Mouse (Mus musculus): ENCODE data around the gene Ric8a.
"Not testable (repeated sequence)": the region's sequence is repeated elsewhere in the genome, so short reads cannot be mapped to it uniquely, and the experiment has no call there.

Ric8a gene

DNA sequence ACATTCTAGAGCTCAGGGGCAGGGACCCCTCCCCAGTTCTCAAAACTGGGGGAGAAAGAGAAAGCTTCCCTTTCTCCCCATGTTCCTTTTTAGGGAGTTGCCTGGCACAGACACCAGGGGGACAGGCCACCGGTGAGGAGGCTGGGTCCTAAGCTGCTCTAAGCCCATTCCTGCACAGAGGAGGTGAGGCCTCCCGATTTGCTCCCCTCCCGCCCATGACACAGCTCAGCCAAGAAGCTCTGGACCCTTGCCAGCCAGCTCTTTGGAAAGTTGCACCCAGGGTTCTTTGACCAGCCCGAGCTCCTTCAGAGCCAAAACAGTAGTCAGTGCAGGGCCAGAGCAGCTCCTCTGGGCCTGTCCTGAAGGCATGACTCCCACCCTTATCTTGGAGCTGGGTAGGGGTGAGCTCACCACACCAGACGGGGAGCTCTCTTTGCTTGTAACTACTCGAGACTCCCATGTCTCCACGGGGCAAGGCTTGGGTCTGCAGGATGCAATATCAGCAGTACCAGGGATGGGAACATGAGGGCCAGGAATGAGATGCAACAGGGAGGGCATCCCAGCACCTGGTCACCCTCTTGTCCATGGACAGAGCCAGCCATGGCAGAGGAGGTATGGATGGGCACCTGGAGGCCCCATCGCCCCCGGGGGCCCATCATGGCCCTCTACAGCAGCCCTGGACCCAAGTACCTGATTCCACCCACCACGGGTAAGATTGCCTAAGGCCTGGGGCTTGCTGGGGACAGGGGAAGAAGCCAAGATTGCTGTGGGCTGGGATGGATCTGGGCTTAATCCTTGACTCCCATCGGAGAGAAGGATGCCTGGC is 8.8 kb upstream of the Ric8a start, which contains the start of gene Odf3:
TSS of gene Odf3 (plus strand) at position 51 of the 826 bp plus-strand sequence.
- DNase-seq, result peak; percentile 63

DNA sequence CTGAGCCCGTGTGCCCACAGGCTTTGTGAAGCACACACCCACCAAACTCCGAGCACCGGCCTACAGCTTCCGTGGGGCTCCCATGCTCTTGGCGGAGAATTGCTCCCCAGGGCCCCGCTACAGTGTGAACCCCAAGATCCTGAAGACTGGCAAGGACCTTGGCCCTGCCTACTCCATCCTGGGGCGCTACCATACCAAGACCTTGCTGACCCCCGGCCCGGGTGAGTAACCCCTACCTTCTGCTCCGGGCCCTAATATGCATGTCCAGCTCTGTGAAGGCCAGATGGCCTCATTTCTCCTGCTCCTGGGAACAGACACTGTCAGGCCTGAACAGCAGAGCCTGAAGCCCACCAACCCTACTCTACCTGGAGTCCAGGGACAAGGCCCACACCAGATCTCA is 8.2 kb upstream of the Ric8a start:
- DNase-seq, result no peak

DNA sequence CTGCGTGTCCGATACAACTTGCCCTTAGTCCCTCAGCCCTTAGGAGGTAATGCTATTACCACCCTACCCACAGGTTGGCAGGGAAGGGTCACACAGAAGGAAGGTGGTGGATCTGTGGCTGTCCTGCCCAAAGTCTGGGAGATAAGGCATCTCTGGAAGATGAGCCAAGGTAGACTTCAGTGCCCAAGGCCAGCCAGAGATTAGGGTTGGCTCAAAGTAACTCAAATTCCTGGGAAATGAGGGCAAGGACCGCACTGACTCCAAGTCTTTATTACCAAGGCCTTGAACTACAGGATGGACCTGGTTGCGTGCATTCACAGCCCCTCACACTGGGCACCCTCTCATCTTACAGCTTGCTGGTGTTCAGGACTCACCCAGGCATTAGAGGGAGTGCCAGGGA is 4.8 kb upstream of the Ric8a start:
- DNase-seq, result no peak

DNA sequence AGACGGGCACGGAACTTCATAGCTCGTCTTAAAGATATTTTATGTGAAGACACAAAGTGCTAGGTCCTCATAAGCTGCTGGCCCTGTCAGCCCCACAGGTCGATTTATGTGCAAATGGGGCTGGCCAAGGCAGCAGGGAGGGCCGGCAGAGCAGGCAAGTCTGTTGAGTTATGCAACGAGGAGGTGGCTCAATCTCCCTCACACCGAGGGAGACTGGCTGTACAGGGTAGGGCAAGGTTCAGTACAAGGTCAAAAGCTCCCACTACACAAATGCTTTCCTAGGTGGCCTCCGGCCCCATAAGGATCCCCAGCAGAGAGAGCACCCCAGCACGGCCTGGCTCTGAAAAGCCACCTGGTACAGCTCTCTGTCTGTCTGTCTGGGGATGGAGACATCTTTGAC is 3.4 kb upstream of the Ric8a start:
- no peak for DNase-seq

DNA sequence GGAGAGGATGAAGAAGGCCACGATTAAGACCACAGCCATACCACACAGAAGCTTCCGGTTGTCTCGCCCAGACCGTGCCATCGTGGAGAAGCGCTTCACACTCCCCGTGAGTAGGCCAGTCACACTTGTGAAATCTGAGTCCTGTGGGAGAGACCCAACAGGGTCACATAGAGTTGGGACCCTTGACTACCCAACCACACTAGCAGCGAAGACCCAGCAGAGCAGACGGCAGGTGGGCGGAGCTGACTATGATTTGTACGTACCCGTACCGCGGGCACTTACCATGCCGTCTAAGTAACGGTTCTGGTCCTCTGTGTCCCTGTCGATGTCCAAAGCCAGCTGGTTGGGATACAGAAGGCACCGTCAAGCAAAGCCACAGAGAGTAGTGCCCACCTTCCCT is 2.3 kb upstream of the Ric8a start:
- no peak for DNase-seq

DNA sequence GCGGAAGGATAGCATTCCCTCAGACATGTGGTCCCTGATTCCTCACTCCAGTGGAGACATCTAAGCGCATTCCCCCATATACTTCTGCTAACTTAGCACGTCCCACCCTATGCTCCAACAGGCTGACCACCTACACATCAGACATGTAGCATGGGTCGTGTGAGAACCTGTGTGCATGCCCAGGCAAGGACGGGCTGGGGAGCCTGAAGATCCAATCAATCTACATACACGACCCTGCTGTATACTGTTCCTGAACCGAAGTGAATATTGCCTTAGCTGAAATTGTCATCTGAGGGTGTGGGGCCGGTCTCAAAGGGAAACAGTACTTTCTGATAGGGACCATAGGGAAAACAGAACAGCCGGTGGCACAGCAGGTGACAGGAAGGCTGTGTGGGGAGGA is 1.6 kb upstream of the Ric8a start:
- DNase-seq, result no peak

DNA sequence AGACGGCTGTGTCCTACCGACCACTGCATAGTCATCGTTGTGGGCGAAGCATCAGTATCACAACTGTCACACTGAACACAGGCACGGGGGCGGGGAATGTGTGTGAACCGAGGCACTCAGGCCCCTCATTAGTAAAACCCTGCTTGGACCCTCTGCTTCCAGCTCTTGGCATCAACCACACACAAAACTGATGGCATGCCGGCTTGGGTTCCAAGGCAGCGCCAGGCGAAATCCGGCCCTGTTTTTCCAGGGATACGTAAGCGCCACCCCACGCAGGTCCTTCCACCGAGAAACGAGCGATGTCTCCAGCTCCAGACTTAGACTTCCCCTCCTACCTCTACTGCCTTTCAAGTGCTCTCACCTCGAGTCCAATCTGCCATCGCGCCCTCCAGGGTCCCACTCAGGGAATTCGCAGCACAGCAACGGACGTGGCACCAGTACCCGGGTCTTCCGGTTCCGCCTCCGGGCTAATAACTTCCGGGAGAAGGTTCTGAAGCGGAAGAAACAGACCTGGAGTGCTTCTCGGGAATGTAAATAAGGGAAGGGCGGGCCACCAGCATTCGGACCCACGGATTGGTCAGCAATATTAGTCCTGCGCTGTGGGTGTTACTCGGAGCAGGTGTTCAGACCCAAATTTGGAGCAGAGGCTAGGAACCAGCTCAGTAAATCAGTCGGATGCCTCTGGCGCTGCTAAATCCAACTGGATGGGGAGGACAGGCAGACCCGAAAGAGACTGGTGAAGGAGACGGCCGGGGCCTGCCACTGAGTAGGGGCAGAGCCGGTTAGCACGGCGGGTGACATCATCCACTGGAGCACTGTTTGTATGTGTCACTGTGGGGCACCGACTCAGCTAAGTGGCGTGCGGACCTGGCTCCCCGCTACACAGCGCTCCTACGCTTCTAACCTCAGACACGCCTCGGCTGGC is 635 bp upstream of the Ric8a start, which contains the start of gene Gm45785:
TSS of gene Gm45785 (minus strand) at position 472 of the 925 bp plus-strand sequence.
- peak; percentile 72 for DNase-seq

DNA sequence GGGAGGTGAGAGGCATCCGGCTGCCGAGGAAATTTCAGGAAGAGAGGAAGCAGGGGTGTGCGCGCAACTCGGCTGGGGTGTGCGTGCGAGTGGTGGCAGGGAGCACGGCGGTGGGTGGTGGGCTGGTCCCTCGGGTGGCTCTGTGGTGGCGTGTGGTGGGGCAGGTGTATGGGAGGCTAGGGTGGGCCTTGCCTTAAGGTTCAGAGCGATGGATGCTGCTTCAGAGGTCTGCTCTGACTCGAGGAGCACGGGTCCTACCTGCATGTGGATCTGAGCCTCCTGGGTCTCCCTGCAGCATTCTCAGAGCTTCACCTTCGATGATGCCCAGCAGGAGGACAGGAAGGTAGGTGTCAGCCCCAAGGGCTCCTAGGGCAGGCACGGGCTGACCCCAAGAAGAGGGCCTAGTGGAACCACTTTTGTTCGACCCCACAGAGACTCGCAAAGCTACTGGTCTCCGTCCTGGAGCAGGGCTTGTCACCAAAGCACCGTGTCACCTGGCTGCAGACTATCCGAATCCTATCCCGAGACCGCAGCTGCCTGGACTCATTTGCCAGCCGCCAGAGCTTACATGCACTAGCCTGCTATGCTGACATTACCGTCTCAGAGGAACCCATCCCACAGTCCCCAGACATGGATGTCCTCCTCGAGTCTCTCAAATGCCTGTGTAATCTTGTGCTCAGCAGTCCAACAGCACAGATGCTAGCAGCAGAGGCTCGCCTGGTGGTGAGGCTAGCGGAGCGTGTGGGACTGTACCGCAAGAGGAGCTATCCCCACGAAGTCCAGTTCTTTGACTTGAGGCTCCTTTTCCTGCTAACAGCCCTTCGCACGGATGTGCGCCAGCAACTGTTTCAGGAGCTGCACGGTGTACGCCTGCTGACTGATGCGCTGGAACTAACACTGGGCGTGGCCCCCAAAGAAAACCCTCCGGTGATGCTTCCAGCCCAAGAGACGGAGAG is 1.1 kb downstream of the Ric8a start, which contains the start of gene Bet1l:
TSS of gene Bet1l (minus strand) at position 28 of the 956 bp plus-strand sequence.
- DNase-seq, result no peak

DNA sequence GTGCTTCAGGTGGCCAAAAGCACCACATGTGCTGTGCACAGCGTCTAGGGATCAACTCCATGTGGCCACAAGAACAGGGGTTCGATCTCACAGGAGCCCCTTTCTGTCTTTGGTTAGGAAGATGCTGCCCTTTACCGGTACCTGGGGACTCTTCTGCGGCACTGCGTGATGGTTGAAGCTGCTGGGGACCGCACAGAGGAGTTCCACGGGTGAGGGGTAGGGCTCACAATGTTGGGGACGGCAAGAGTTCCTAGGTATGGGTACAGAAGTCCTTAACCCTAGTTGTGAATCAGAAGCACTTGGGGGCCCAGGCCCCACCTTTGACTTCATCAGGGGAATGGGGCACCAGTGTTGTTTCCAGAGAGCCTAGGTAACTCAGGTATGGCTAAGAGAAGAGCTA is 2.0 kb downstream of the Ric8a start:
- no peak for DNase-seq

DNA sequence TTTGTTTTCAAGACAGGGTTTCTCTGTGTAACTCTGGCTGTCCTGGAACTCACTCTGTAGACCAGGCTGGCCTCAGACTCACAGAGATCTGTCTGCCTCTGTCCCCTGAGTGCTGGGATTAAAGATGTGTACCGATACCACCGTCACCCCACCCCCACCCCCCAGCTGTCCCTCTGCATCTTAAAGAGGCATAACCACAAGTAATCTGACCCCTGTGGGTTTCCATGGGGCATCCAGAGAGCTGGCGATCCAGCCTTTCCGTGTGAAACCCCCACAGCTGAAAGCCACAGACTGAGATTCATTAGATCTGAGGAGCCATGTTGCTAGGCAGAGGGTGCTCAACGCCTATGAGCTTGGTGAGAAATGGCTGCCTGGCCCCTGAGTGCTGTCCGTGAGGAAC is 3.2 kb downstream of the Ric8a start:
- no peak for DNase-seq

DNA sequence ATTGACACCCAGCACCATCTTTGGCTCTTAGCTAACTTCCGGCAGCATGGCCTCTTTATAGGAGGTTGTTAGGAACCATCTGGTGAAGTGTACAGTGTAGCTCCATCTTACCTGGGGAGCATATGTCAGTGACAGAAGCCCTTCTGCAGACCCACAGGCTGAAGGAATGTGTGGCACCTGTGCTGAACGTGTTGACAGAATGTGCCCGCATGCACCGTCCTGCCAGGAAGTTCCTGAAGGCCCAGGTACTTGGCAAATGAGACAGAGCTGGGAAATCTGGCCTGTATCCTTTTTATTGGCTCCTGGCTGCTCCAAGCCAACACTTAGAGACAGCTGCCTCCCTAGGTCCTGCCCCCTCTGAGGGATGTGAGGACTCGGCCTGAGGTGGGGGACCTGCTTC is 4.0 kb downstream of the Ric8a start:
- DNase-seq, result no peak

DNA sequence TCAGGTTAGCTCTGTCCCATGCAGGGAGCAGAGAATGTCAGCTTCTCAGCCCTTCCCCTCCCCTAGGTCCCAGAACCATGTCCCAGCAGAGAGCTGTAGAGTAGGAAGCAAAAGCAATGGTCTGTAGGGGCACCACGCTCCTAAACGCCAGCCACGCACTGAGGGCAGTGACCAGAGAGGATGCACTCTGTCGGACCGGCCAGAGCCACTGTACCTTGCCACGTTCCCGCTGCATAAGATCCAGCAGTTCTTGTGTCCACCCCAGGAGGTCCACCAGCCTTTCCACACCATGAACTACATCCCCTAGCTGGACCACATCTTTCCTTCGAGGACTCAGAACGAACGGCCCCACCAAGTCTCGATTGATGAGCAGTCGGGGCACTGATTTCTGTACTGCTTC is 8.0 kb downstream of the Ric8a start:
- no peak for DNase-seq

DNA sequence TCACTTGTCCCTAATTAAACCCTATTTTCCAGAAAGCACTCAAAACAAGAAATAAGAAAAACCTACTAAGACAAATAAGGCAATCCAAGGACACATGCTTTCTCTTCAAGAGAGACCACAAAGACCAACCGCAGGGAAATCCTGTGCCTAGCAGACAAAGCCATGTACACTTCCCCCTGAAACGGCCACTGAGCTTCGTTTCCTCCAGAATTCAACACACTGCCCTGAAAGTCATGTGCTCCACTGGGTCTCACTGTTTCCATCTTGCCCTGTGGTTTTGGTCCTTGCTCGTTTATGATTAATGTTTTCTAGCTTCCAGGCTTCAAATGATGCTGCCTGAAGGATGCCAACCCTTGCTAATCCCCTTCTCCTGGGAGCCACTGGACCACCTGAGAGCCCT is 17.5 kb downstream of the Ric8a start:
- no peak for DNase-seq

DNA sequence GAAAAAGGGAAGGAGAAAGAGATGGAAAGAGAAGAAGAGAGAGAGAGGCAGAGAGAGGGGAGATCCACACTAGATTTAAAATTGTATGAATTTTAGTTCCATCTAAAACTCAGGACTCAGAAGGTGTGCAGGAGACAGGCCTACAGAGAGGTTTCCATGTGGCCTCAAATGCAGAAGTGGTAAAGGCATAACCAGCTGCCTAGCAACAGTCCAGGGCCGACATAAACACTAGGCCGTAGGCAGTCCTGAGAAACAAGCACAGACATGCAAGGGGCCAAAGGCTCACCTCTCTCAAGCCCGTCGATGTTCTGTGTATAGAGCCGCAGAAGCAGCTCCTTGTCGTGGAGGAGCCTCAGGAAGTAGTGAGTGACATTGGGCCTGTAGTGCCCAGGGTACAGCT is 20.6 kb downstream of the Ric8a start:
- no peak for DNase-seq

DNA sequence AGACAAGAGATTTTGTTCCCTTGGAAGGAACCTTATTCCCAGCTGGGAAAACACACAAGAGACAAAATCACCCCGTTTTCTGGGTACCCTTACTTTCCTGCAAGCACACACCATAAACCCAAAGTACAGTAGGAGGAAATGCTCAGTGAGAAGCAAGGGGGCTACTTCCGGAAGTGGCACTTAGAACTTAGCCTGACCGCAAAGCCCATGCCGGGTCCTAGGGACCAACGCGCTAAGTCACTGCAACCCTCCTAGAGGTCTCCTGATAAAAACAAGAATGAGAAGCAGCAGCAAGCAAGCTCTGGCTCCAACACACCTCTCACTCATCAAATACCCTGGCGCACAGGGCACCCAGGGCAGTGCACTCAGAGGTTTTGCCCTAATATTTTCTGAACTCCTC is 22.6 kb downstream of the Ric8a start:
- DNase-seq, result no peak

DNA sequence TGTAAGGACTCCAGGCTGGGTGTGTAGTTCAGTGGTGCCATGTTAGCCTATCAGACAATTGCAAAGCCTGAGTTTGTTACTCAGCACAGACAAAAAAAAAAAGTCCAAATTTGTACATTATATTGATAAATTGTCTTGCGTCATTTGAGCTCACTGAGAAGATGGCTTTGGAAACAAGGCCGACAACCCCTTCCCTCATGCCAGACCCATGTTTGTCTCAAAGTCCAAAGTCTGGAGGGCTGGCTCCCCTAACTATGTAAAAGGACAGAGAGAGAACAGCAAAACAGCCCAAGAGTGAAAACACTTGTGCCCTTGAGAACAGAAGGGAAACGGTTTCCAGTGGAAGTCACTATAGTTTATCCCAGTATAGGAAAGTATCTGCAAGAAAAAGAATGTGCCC is 23.7 kb downstream of the Ric8a start:
- no peak for DNase-seq

DNA sequence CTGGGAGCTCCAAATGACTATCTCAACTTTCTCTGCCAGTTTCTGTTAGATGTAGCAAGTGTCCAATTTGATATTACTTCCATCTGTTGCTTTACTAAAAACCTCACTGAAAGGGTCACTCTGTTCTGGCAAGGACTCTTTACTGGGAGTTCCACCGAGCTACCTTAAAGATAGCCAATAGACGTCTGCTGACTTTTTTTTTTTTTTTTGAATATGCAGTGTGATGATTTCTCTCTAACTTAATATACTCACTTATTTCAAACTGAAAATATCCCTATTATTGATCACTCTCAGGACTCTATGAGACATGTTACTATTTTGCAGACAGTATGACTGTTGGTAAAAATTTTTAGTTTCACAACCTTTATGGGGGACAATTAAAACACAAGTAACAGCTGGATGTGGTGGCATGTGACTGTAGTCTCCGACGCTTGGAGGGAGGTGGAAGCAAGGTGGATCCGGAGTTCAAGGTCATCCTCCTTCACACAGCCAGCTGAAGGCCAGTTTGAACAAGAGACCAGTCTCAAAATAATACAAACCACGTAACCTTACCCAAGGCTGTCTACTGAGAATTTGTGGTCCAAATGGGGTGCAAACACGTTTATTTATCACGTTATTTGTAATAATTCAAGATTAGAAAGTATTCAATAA is 24.2 kb downstream of the Ric8a start:
- no peak for DNase-seq

DNA sequence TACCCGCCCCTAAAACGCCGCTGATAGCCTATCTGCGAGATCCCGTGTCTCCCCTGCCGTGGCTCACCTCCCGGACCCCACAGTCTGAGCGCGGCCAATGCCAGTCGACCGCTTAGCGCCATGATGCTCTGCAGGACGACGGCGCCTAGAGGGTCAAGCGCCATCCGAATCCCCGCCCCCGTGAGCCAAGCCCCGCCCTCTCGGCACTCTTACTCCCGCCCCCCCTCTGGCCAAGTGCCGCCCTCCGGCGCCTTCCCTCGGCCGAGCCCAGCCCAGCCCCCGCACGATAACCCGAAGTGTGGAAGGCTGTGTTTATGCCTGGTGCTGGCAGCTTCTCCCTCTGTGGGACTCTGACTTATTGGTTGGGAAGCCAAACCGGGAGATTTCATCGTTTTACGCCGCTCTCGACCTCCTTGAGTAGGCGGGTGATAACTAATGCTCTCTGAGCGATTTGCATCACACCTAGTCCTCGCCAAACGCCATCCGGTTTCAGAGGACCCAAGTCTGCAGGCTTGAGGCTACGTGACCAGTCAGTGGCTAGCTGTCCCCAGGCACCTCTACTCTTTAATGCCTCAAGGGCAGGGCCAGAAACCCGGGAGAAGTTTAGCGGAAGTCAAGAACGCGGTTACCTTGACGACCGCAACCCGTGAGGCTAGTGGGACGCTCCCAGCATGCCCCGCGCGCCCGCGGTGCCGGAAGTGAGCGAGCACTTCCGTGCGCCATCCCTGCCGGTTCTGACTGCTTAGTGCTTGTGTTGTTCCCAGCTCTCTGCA is 25.1 kb downstream of the Ric8a start, which contains the start of the genes Psmd13 and Sirt3:
TSS of gene Psmd13 (plus strand) at position 273 of the 773 bp plus-strand sequence.
TSS of gene Sirt3 (minus strand) at position 614 of the 773 bp plus-strand sequence.
- peak; percentile 93 for DNase-seq

DNA sequence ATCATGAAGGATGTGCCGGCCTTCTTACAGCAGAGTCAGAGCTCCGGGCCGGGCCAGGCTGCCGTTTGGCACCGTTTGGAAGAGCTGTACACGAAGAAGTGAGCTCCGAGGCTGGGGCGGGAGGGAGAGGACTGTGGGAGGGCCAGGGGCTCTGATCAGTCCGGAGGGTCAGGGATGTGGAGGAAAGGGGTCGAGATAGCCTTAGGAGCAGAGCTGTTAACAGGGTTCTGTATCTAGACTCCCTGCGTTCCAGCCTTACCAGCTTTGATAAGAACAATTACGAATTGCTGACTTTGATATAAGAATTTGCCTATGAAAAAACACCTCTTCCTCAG is 25.7 kb downstream of the Ric8a start:
- DNase-seq, result no peak

DNA sequence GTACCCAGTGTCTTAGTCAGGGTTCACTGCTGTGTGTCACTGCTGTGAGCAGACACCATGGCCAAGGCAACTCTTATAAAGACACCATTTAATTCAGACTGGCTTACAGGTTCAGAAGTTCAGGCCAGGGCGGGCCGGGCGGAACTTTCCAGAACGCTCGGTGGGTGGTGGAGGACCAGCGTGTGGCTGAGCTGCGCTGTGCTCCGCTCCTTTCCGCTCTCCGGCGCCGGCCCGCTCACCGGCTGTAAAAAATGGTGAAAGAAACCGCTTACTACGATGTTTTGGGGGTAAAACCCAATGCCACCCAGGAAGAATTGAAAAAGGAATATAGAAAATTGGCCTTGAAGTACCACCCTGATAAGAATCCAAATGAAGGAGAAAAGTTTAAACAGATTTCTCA is 33.9 kb downstream of the Ric8a start:
- DNase-seq, result not testable (repeated sequence)

DNA sequence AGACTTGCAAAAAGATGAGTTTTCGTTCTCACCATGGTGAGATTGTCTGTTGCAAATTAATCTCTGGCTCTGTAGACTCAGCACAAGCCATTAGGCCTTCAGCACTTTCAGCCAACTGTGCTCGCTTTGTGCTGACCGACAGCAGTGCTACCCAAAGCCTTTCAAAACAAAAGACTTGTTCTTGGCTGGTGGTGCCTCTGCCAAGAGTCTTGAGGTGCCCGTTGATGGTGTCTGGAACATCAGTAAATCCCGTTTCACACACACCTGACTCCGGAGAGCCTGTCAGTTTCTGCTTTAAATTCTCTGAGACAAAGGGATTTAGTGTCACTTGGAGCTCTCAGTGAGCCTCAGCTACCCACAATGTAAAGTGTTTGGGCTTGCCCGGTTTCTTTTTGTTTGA is 37.3 kb downstream of the Ric8a start:
- DNase-seq, result no peak

All from right cerebral cortex, postnatal 4 days (tissue).